Mouse (Mus musculus) hindbrain, embryonic 12.5 days (tissue): ENCODE data around the gene Gpd1. TPM values are rescaled to one million over a fixed set of nuclear protein-coding genes. Genes with fewer than 3 reads are reported as not detected.
A peak's percentile ranks its signal among the peaks of the same experiment; 100 is the strongest.

ENCODE experiments used
- ATAC-seq: fragments of 200-750 bp; cut with Nextera tagmentation; 2 replicates; pipeline ENCODE4 v1.8.0; 2017; ENCODE audit warnings: moderate TSS enrichment; ENCODE audit not compliant: low FRiP score
- H3K27ac ChIP-seq: fragments of 300-500 bp; sonication (generic); 2 replicates; pipeline ENCODE4 v1.5.1; 2016; ENCODE audit warnings: mild to moderate bottlenecking
- H3K27me3 ChIP-seq: fragments of 300-500 bp; sonication (generic); 2 replicates; pipeline ENCODE4 v1.6.1; 2016; ENCODE audit warnings: mild to moderate bottlenecking
- H3K36me3 ChIP-seq: fragments of 300-500 bp; sonication (generic); 2 replicates; pipeline ENCODE4 v1.6.1; 2016; ENCODE audit warnings: mild to moderate bottlenecking
- H3K4me1 ChIP-seq: fragments of 300-500 bp; sonication (generic); 2 replicates; pipeline ENCODE4 v1.6.1; 2016
- H3K4me2 ChIP-seq: fragments of 300-500 bp; sonication (generic); replicated peaks from 2 replicates; pipeline ENCODE4 v1.6.1; 2016; ENCODE audit warnings: mild to moderate bottlenecking
- H3K4me3 ChIP-seq: fragments of 300-500 bp; sonication (generic); 2 replicates; pipeline ENCODE4 v1.5.1; 2016; ENCODE audit warnings: mild to moderate bottlenecking
- H3K9ac ChIP-seq: fragments of 300-500 bp; sonication (generic); 2 replicates; pipeline ENCODE4 v1.6.1; 2016; ENCODE audit warnings: mild to moderate bottlenecking, moderate library complexity
- H3K9me3 ChIP-seq: fragments of 300-500 bp; sonication (generic); replicated peaks from 2 replicates; pipeline ENCODE4 v1.6.1; 2016; ENCODE audit warnings: mild to moderate bottlenecking
- WGBS: fragments of 180-500 bp; shearing (Covaris S2); methylation state at CpG from one replicate; pipeline ENCODE4 v1.1.7; 2016; 5-methylcytosine and 5-hydroxymethylcytosine counted together
- polyA plus RNA-seq: library from polyadenylated mRNA; unstranded; fragments of >200 nt; fragmentation: Nextera tagmentation; extraction: Ambion mirVana; gene quantifications from 2 replicates; pipeline ENCODE4 v1.2.1, GENCODE M21; 2016

The Gpd1 gene
- polyA plus RNA-seq, 1 experiment from 2014 or later: 0.92 TPM

- no peaks in the 10 kb centered on the region for H3K9me3 ChIP-seq
- no peaks in the 10 kb centered on the region for H3K27me3 ChIP-seq
- H3K4me1 ChIP-seq: peaks cover 23% of the 10 kb centered on the region
- no peak overlapping the region for H3K4me2 ChIP-seq
- H3K4me3 ChIP-seq: no peak overlapping the region
- no peak overlapping the region for H3K9ac ChIP-seq
- H3K36me3 ChIP-seq: peaks cover 83% of the 10 kb centered on the region
- peak overlapping the region; percentile 44; the same call in 1 of the 2 replicates for H3K27ac ChIP-seq
- ATAC-seq: no peak
- 80% methylated on average over 3 of the region's 3 CpGs for WGBS
These were observed 3.7 kb upstream of the Gpd1 start for GRCm38 (mm10) chr15:99713569-99713968.

- H3K4me1 ChIP-seq: peaks cover 23% of the 10 kb centered on the region
- 67% methylated on average over 4 of the region's 4 CpGs for WGBS
- H3K27me3 ChIP-seq: no peaks in the 10 kb centered on the region
- no peaks in the 10 kb centered on the region for H3K9me3 ChIP-seq
- ATAC-seq: no peak
- no peak overlapping the region for H3K9ac ChIP-seq
- H3K4me2 ChIP-seq: no peak overlapping the region
- H3K4me3 ChIP-seq: no peak overlapping the region
- H3K36me3 ChIP-seq: peaks cover 83% of the 10 kb centered on the region
- peak overlapping the region; percentile 44 for H3K27ac ChIP-seq
These were observed 3.1 kb upstream of the Gpd1 start for GRCm38 (mm10) chr15:99714206-99714605.

- H3K36me3 ChIP-seq: peaks cover 79% of the 10 kb centered on the region
- no peak overlapping the region for H3K9ac ChIP-seq
- no peak overlapping the region for H3K4me3 ChIP-seq
- ATAC-seq: peak; percentile 15; the same call in 1 of the 2 replicates
- H3K4me1 ChIP-seq: peaks cover 23% of the 10 kb centered on the region
- peak overlapping the region; percentile 75; the same call in 1 of the 2 replicates for H3K27ac ChIP-seq
- no peak overlapping the region for H3K4me2 ChIP-seq
- H3K9me3 ChIP-seq: no peaks in the 10 kb centered on the region
- 54% methylated on average over 7 of the region's 7 CpGs for WGBS
- no peaks in the 10 kb centered on the region for H3K27me3 ChIP-seq
These were observed 2.5 kb upstream of the Gpd1 start for GRCm38 (mm10) chr15:99714858-99715257.

GRCm38 (mm10) chr15:99715361-99715865 is 1.9 kb upstream of the Gpd1 start:
- no peak overlapping the region for H3K4me2 ChIP-seq
- H3K9ac ChIP-seq: no peak overlapping the region
- H3K4me1 ChIP-seq: peaks cover 23% of the 10 kb centered on the region
- H3K27ac ChIP-seq: peak overlapping the region; percentile 75
- H3K36me3 ChIP-seq: peaks cover 79% of the 10 kb centered on the region
- no peaks in the 10 kb centered on the region for H3K9me3 ChIP-seq
- H3K27me3 ChIP-seq: no peaks in the 10 kb centered on the region
- WGBS: 74% methylated on average over 13 of the region's 13 CpGs
- no peak for ATAC-seq
- no peak overlapping the region for H3K4me3 ChIP-seq

GRCm38 (mm10) chr15:99715982-99716746 is 1.2 kb upstream of the Gpd1 start:
- 80% methylated on average over 11 of the region's 11 CpGs for WGBS
- Histone ChIP-seq H3K9me3 (no peaks in the 10 kb centered on the region), H3K27me3 (no peaks in the 10 kb centered on the region), H3K4me1 (peaks cover 23% of the 10 kb centered on the region), H3K4me2 (no peak overlapping the region), H3K27ac (peak overlapping the region; percentile 75), H3K4me3 (no peak overlapping the region), H3K36me3 (peaks cover 76% of the 10 kb centered on the region), H3K9ac (no peak overlapping the region)
- ATAC-seq: no peak; the same call in 1 of the 2 replicates

GRCm38 (mm10) chr15:99716814-99717213 is 501 bp upstream of the Gpd1 start:
- Histone ChIP-seq H3K27ac (no peak overlapping the region), H3K27me3 (no peaks in the 10 kb centered on the region), H3K4me3 (no peak overlapping the region), H3K9me3 (no peaks in the 10 kb centered on the region), H3K4me2 (no peak overlapping the region), H3K9ac (no peak overlapping the region), H3K36me3 (peaks cover 76% of the 10 kb centered on the region), H3K4me1 (peaks cover 23% of the 10 kb centered on the region)
- WGBS: 88% methylated on average over 12 of the region's 12 CpGs
- ATAC-seq: no peak

GRCm38 (mm10) chr15:99718461-99719021 is 1.2 kb downstream of the Gpd1 start:
- H3K9ac ChIP-seq: no peak overlapping the region
- H3K27me3 ChIP-seq: no peaks in the 10 kb centered on the region
- peaks cover 68% of the 10 kb centered on the region for H3K36me3 ChIP-seq
- H3K27ac ChIP-seq: no peak overlapping the region
- no peak overlapping the region for H3K4me2 ChIP-seq
- no peak for ATAC-seq
- 86% methylated on average over 9 of the region's 9 CpGs for WGBS
- no peak overlapping the region for H3K4me3 ChIP-seq
- H3K9me3 ChIP-seq: no peaks in the 10 kb centered on the region
- peaks cover 24% of the 10 kb centered on the region for H3K4me1 ChIP-seq

GRCm38 (mm10) chr15:99719865-99720264 is 2.5 kb downstream of the Gpd1 start:
- Histone ChIP-seq H3K36me3 (peaks cover 61% of the 10 kb centered on the region), H3K4me1 (peaks cover 31% of the 10 kb centered on the region), H3K9me3 (no peaks in the 10 kb centered on the region), H3K9ac (no peak overlapping the region), H3K27me3 (no peaks in the 10 kb centered on the region), H3K27ac (no peak overlapping the region), H3K4me3 (no peak overlapping the region), H3K4me2 (no peak overlapping the region)
- whole genome bisulfite sequencing: 83% methylated on average over 8 of the region's 8 CpGs
- no peak for ATAC-seq

- ATAC-seq: no peak
- H3K36me3 ChIP-seq: peaks cover 48% of the 10 kb centered on the region
These were observed 4.8 kb downstream of the Gpd1 start for GRCm38 (mm10) chr15:99721921-99722743.

GRCm38 (mm10) chr15:99723120-99723514 is 5.8 kb downstream of the Gpd1 start:
- Histone ChIP-seq H3K36me3 (peaks cover 50% of the 10 kb centered on the region), H3K27ac (peak overlapping the region; percentile 78), H3K4me2 (no peak overlapping the region), H3K27me3 (no peaks in the 10 kb centered on the region), H3K9ac (peak overlapping the region; percentile 6; the same call in 1 of the 2 replicates), H3K4me1 (peaks cover 30% of the 10 kb centered on the region), H3K9me3 (no peaks in the 10 kb centered on the region), H3K4me3 (no peak overlapping the region)
- no peak for ATAC-seq
- 47% methylated on average over 10 of the region's 10 CpGs for WGBS

More at GRCm38 (mm10) chr15:99721921-99722743, 4.8 kb downstream of the Gpd1 start:
- Histone ChIP-seq H3K27me3 (no peaks in the 10 kb centered on the region), H3K9ac (no peak overlapping the region), H3K27ac (no peak overlapping the region), H3K4me3 (no peak overlapping the region), H3K4me2 (no peak overlapping the region), H3K9me3 (no peaks in the 10 kb centered on the region), H3K4me1 (peaks cover 35% of the 10 kb centered on the region)
- WGBS: 83% methylated on average over 25 of the region's 25 CpGs

- ATAC-seq: no peak
- H3K4me2 ChIP-seq: peak overlapping the region; percentile 73; the same call in 1 of the 2 replicates
- no peaks in the 10 kb centered on the region for H3K27me3 ChIP-seq
- no peak overlapping the region for H3K4me3 ChIP-seq
- H3K4me1 ChIP-seq: peaks cover 30% of the 10 kb centered on the region
- H3K9me3 ChIP-seq: no peaks in the 10 kb centered on the region
- 12% methylated on average over 11 of the region's 11 CpGs for WGBS
- peaks cover 50% of the 10 kb centered on the region for H3K36me3 ChIP-seq
- peak overlapping the region; percentile 38 for H3K9ac ChIP-seq
- peak overlapping the region; percentile 78 for H3K27ac ChIP-seq
These were observed 6.4 kb downstream of the Gpd1 start for GRCm38 (mm10) chr15:99723515-99724291.
